Mouse (Mus musculus): ENCODE results near the gene Ssrp1.

GRCm38 (mm10) chr2:85067903-85068625 lies 31.0 kb downstream of the Ssrp1 start:
- no peak for TF ChIP-seq CTCF (conservative IDR thresholded peaks at IDR 0.05 in 1 of 2, IDR thresholded peaks at IDR 0.05 in 1 of 2; ENCODE audit: low read depth in 2 of 2, low read length in 2 of 2)
- TF ChIP-seq MAX (IDR thresholded peaks at IDR 0.05; ENCODE audit: low read length): no peak
- TF ChIP-seq KAT2A (IDR thresholded peaks at IDR 0.05; ENCODE audit: insufficient replicate concordance, low read length): no peak
- TF ChIP-seq MXI1 (IDR thresholded peaks at IDR 0.05; ENCODE audit: low read depth, low read length): no peak
- no peak for TF ChIP-seq POLR2A (IDR thresholded peaks at IDR 0.05; ENCODE audit: low read depth, low read length)
- TF ChIP-seq EP300 (IDR thresholded peaks at IDR 0.05; ENCODE audit: low read length): no peak
- TF ChIP-seq ELF1 (IDR thresholded peaks at IDR 0.05; ENCODE audit: low read depth, low read length): no peak
- no peak for TF ChIP-seq JUN (IDR thresholded peaks at IDR 0.05; ENCODE audit: insufficient read depth, low read depth, low read length)
